Mouse (Mus musculus) 3134 (cell line): ENCODE data around the gene Scamp2.

Experiments used
- DNase-seq: peaks from one replicate; pipeline ENCODE4 v3.0.0-alpha.2; 2011; ENCODE audit warnings: low spot score; ENCODE audit not compliant: insufficient read length; ENCODE audit errors: extremely low read depth

The Scamp2 gene

DNA sequence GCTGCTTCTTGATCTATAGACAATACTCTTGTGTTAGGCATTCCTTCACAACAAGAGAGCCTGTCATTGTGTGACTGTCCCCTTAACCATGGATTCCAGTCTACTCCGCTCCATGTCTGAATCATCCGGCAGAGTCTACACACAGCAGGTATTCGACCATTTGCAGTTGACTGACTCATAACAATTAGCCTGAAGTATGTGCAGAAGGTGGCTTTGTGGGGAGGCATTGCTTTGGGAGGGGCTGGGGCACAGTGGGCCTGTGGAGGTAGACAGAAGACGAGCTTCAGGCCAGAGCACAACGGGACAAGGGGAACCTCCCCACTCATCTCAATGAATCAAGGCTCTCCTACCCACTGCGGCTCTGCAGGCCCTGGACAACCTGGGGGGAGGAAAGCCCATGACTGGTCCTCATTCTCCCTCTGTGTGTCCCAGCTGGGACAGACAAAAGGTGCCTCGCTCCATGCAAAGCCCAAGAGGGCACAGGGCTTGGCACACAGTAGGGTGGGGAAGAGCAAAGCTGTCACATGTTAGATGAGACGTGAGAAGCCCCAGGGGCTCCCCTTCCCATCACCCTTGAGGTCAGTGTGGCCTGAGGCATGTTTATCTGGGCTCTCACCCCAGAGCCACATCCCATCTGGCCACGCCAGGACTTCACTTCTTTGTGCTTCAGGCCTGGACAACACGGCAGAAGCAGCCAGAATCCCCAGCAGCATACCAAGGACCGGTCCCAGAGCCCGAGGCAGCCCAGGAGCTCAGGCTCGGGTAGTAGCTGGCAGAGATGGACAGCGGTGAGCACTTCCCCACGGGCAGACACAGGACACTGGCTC lies 65.1 kb downstream of the Scamp2 start:
- DNase-seq, result peak; percentile 88

DNA sequence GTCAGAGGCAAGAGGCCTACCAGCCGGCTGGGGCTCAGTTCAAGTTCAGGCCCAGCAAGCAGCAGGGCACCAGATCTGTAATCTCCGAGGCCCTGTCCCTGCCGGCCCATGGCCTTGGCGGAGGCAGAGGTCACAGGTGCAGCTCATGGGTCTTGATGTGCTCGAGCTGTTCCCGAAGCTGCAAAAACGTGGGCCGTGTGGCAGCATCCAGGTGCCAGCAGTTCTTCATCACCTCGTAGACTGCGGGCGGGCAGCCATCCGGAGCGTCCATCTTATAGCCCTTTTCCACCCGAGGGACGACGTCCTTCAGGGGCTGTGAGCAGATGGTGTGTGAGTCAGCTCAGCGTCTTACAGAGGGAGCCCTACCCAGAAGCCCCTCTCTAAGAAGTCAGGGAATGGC lies 66.4 kb downstream of the Scamp2 start:
- DNase-seq, result no peak

- no peak for DNase-seq
Observed at GRCm38 (mm10) chr9:57627892-57628291, 67.1 kb downstream of the Scamp2 start.

- no peak for DNase-seq
Observed at GRCm38 (mm10) chr9:57628717-57629116, 68.0 kb downstream of the Scamp2 start.

DNA sequence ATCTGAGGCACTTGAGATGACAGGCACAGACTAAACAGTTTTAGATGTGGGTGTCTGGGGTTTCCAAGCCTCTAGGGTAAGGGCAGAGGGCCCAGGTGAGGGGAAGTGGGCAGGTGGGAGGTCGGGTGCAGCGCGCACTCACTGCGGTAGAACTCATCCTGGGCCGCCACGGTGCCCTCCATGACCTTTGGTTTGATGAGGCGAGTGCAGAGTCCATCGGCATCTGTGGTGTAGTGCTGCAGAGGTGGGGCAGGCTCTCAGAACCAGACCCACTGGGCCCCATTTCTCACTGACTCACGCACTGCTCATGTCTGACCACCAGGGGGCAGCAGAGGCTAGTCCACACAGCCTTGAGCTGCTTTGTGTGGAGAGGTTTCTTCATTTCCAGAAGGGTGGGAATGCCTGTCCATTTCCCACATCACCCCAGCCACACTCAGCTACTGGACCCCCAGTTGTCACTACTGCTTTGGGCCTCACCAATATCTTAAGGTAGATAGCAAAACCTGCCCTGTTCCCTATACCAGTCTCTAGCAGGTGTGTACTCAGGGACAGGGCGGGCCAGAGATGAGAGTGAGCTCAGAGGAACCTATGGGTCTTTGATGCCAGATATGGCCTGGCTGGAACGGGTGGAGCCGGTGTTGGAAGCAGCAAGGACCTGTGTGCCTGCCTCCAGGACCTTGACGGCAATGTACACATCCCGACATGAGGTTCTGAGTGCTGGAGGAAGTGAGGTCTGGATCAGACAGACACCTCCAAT lies 68.6 kb downstream of the Scamp2 start:
- no peak for DNase-seq

- DNase-seq, result peak; percentile 55
Observed at GRCm38 (mm10) chr9:57633481-57634024, 72.8 kb downstream of the Scamp2 start.

DNA sequence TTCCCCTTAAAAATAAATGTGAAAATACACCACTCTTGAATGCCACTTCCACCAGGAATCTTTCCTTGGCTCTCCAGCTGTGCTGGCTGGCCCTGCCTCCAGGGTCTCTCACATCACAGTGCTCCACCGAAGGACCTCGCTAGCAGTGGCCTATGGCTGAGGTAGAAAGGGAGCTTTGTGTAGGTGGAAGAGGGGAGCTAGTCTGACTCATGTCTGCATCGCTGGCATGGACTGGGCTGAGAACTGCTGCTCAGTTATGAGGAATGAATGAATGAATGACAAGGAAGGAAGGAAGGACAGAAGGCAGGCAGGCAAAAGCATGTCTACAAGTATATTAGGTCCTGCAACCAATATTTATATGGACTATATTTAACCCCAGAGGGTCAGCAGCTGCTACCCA lies 76.5 kb downstream of the Scamp2 start:
- no peak for DNase-seq

DNA sequence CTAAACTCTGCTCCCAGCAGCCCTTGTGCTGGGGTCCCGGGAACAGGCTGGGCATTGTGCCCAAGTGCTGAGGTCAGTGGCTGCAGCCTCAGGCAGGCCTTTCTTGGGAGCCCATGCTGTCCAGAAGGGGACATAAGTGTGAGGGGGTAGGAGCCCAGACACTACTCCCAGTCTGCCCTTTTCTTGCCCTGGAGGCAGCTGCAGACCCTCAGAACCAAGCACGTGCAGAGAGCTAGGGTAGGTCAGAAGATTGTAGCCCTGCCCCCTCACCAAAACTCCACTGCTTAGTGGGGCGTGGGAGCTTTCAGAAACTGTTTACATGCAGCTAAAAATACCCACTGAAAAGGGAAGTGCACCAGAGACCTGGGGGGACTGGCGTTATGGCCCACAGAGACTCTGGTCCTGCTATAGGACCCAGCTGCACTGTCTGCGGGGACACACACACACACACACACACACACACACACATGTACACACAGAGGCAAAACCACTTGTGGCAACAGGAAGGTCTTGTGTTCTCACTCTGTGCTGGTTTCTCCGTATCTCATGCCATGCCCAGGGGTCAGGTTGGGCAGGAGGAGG lies 77.1 kb downstream of the Scamp2 start:
- DNase-seq, result peak; percentile 67
